Mouse (Mus musculus): ENCODE data around the gene Ctnna3. TPM values are rescaled to one million over a fixed set of nuclear protein-coding genes. Genes with fewer than 3 reads are reported as not detected.

The Ctnna3 gene
- total and polyA plus RNA-seq, 3 experiments: not detected

DNA sequence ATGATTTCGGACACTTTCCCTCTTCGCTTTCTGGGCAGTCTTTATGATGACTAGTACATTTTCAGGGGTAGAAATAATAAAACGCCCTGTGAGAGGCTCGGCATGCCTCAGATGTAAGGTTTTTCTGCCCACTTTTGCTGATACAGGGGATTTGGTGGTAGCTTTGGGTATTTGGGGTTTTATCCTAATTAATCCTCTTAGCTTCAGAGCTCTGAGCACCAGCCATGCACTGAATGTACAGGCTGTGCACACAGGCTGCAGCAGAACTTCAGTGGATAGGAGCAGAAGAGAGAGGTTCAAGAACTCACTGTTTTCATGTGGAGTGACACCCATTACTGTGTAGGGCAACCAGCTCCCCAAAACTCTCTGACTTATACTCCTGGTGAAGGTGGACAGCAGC, 1231.3 kb downstream of the Ctnna3 start:
- H3K79me2 ChIP-seq (ENCODE audit: control insufficient read depth, insufficient read depth, low read length, poor library complexity): no peaks in the 10 kb centered on the region
- H3K27me3 ChIP-seq (ENCODE audit: control insufficient read depth in 1 of 2, insufficient read depth in 2 of 2, low read length in 2 of 2): no peaks in the 10 kb centered on the region
- TF ChIP-seq MAFK (IDR thresholded peaks at IDR 0.05; ENCODE audit: borderline replicate concordance, low read depth, low read length) (no peak), NELFE (IDR thresholded peaks at IDR 0.05; ENCODE audit: low read depth, low read length) (no peak), MAX (IDR thresholded peaks at IDR 0.05; ENCODE audit: low read length) (no peak), POLR2AphosphoS5 (IDR thresholded peaks at IDR 0.05; ENCODE audit: borderline replicate concordance, low read depth, low read length) (no peak), ELF1 (IDR thresholded peaks at IDR 0.05; ENCODE audit: low read depth, low read length) (no peak), ZMIZ1 (IDR thresholded peaks at IDR 0.05; ENCODE audit: low read depth, low read length) (no peak), POLR2A (IDR thresholded peaks at IDR 0.05; ENCODE audit: control insufficient read depth in 1 of 2, insufficient read depth in 1 of 2, low read depth in 1 of 2, low read length in 2 of 2, poor library complexity in 1 of 2) (no peak), MAZ (IDR thresholded peaks at IDR 0.05; ENCODE audit: low read depth, low read length) (no peak)
- no peaks in the 10 kb centered on the region for H3K4me1 ChIP-seq (ENCODE audit: control insufficient read depth in 1 of 2, insufficient read depth in 2 of 2, low read length in 2 of 2)
- DNase-seq (ENCODE audit: low read depth, low spot score): no peak
- H3K36me3 ChIP-seq (ENCODE audit: control insufficient read depth in 1 of 2, insufficient read depth in 2 of 2, low read length in 2 of 2): no peaks in the 10 kb centered on the region
- H3K9me3 ChIP-seq (replicated peaks; ENCODE audit: insufficient read depth, low read length): no peaks in the 10 kb centered on the region
- H3K27ac ChIP-seq (ENCODE audit: control insufficient read depth, low read depth, low read length): no peak overlapping the region
- no peak overlapping the region for H3K9ac ChIP-seq (ENCODE audit: control insufficient read depth, low read depth, low read length, poor library complexity, severe bottlenecking)
- H3K4me3 ChIP-seq (ENCODE audit: control insufficient read depth in 1 of 2, insufficient read depth in 1 of 2, low read depth in 2 of 2, low read length in 2 of 2): no peak overlapping the region

DNA sequence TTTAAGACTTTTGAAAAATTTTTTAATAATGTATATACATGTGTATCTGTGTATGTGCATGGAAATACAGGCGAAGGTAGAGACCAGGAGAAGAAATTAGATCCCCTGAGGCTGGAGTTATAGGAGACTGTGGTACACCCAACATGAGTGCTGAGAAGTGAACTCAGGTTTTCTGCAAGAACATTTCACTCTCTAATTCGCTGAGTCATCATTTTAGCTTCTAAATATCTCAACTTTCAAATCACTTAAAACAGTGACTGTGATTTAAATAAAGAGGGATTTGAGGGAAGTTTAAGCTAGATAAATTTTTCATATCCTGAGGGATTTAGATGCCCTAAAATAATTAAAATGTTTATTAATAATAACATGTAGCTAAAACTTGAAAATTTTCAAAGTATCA, 1241.6 kb downstream of the Ctnna3 start:
- TF ChIP-seq MAFK (IDR thresholded peaks at IDR 0.05; ENCODE audit: borderline replicate concordance, low read depth, low read length) (peak; percentile 56; the same call in 1 of the 2 replicates), POLR2AphosphoS5 (IDR thresholded peaks at IDR 0.05; ENCODE audit: borderline replicate concordance, low read depth, low read length) (no peak), SMC3 (IDR thresholded peaks at IDR 0.05; ENCODE audit: low read depth, low read length) (no peak), MEF2A (IDR thresholded peaks at IDR 0.05; ENCODE audit: extremely low read depth, insufficient replicate concordance, low read depth, low read length, poor library complexity, severe bottlenecking) (no peak), ZMIZ1 (IDR thresholded peaks at IDR 0.05; ENCODE audit: low read depth, low read length) (no peak), ZNF384 (IDR thresholded peaks at IDR 0.05; ENCODE audit: low read depth, low read length) (no peak), RCOR1 (IDR thresholded peaks at IDR 0.05; ENCODE audit: low read depth, low read length) (no peak)
- H3K27me3 ChIP-seq (ENCODE audit: control insufficient read depth in 1 of 2, insufficient read depth in 2 of 2, low read length in 2 of 2): no peaks in the 10 kb centered on the region
- H3K4me1 ChIP-seq (ENCODE audit: control insufficient read depth in 1 of 2, insufficient read depth in 2 of 2, low read length in 2 of 2): no peaks in the 10 kb centered on the region

DNA sequence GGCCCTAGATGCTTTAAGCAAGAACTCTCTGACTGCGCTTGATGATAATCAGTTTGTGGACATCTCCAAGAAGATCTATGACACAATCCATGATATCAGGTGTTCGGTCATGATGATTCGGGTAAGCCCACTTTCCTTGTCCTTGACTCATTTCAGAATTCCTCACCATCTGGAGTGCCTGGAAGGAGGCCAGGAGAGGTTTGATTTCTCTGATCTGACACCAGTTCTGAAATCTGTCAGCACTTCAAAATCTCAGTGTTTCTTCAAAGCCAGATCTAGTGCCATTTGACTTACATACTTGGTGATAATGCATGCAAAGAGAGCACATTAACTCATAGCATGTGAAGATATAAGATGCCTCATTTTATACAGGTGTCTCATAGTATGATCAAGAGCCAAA, 1245.9 kb downstream of the Ctnna3 start:
- no peak overlapping the region for H3K4me3 ChIP-seq (ENCODE audit: control insufficient read depth in 1 of 2, insufficient read depth in 1 of 2, low read depth in 2 of 2, low read length in 2 of 2)
- H3K36me3 ChIP-seq (ENCODE audit: control insufficient read depth in 1 of 2, insufficient read depth in 2 of 2, low read length in 2 of 2): no peaks in the 10 kb centered on the region
- H3K79me2 ChIP-seq (ENCODE audit: control insufficient read depth, insufficient read depth, low read length, poor library complexity): no peaks in the 10 kb centered on the region
- TF ChIP-seq CTCF (IDR thresholded peaks at IDR 0.05 in 2 of 3, conservative IDR thresholded peaks at IDR 0.05 in 1 of 3; ENCODE audit: control insufficient read depth in 1 of 3, insufficient read depth in 1 of 3, low read depth in 2 of 3, low read length in 3 of 3, poor library complexity in 1 of 3, severe bottlenecking in 1 of 3) (no peak), ZC3H11A (IDR thresholded peaks at IDR 0.05; ENCODE audit: low read depth, low read length) (no peak), KAT2A (conservative IDR thresholded peaks at IDR 0.05; ENCODE audit: low read depth, low read length) (no peak), SIN3A (IDR thresholded peaks at IDR 0.05; ENCODE audit: low read length) (no peak), CHD2 (IDR thresholded peaks at IDR 0.05; ENCODE audit: low read length) (no peak), E2F4 (IDR thresholded peaks at IDR 0.05; ENCODE audit: borderline replicate concordance, low read depth, low read length) (no peak), TCF12 (IDR thresholded peaks at IDR 0.05; ENCODE audit: low read depth, low read length) (no peak), CHD1 (IDR thresholded peaks at IDR 0.05; ENCODE audit: low read depth, low read length) (no peak)
- no peaks in the 10 kb centered on the region for H3K27me3 ChIP-seq (ENCODE audit: control insufficient read depth in 1 of 2, insufficient read depth in 2 of 2, low read length in 2 of 2)
- no peaks in the 10 kb centered on the region for H3K4me1 ChIP-seq (ENCODE audit: control insufficient read depth in 1 of 2, insufficient read depth in 2 of 2, low read length in 2 of 2)
- H3K9ac ChIP-seq (ENCODE audit: control insufficient read depth, low read depth, low read length, poor library complexity, severe bottlenecking): no peak overlapping the region
- H3K9me3 ChIP-seq (replicated peaks; ENCODE audit: insufficient read depth, low read length): no peaks in the 10 kb centered on the region
- no peak overlapping the region for H3K27ac ChIP-seq (ENCODE audit: control insufficient read depth, low read depth, low read length)
- no peak for DNase-seq (ENCODE audit: low read depth, low spot score)

More for the DNA sequence above, 1241.6 kb downstream of the Ctnna3 start:
- Histone ChIP-seq H3K4me3 (ENCODE audit: control insufficient read depth in 1 of 2, insufficient read depth in 1 of 2, low read depth in 2 of 2, low read length in 2 of 2) (no peak overlapping the region), H3K36me3 (ENCODE audit: control insufficient read depth in 1 of 2, insufficient read depth in 2 of 2, low read length in 2 of 2) (no peaks in the 10 kb centered on the region), H3K9me3 (replicated peaks; ENCODE audit: insufficient read depth, low read length) (no peaks in the 10 kb centered on the region), H3K9ac (ENCODE audit: control insufficient read depth, low read depth, low read length, poor library complexity, severe bottlenecking) (no peak overlapping the region), H3K79me2 (ENCODE audit: control insufficient read depth, insufficient read depth, low read length, poor library complexity) (no peaks in the 10 kb centered on the region), H3K27ac (ENCODE audit: control insufficient read depth, low read depth, low read length) (no peak overlapping the region)
- no peak for DNase-seq (ENCODE audit: low read depth, low spot score)
